Mouse (Mus musculus) MEL-GATA-1-ER (cell line): ENCODE results near the gene Tsc2.

Source experiments
- DNase-seq: peaks from one replicate; pipeline ENCODE4 v3.0.0-alpha.2; 2012; ENCODE audit warnings: low read depth; ENCODE audit errors: extremely low read depth

Tsc2 gene

DNA sequence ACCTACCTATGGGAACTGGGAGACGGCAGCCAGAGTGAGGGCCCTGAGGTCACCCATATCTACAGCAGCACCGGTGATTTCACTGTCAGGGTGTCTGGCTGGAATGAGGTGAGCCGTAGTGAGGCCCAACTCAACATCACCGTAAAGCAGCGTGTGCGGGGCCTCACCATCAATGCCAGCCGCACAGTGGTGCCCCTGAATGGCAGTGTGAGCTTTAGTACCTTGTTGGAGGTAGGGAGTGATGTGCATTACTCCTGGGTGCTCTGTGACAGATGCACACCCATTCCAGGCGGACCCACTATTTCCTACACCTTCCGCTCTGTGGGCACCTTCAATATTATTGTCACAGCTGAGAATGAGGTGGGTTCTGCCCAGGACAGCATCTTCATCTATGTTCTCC is 58.6 kb downstream of the Tsc2 start:
- no peak for DNase-seq

DNA sequence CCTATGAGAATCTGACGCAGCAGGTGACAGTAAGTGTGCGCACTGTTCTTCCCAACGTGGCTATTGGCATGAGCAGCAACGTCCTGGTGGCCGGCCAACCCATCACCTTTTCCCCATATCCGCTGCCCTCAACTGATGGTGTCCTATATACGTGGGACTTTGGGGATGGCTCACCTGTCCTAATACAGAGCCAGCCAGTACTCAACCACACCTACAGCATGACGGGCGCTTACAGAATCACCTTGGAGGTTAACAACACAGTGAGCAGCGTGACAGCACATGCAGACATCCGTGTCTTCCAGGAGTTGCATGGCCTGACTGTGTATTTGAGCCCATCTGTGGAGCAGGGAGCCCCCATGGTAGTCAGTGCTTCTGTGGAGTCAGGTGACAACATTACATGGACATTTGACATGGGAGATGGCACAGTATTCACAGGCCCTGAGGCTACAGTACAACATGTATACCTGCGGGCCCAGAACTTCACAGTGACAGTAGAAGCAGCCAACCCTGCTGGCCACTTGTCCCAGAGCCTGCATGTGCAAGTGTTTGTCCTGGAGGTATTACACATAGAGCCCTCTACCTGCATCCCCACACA is 59.7 kb downstream of the Tsc2 start:
- no peak for DNase-seq

DNA sequence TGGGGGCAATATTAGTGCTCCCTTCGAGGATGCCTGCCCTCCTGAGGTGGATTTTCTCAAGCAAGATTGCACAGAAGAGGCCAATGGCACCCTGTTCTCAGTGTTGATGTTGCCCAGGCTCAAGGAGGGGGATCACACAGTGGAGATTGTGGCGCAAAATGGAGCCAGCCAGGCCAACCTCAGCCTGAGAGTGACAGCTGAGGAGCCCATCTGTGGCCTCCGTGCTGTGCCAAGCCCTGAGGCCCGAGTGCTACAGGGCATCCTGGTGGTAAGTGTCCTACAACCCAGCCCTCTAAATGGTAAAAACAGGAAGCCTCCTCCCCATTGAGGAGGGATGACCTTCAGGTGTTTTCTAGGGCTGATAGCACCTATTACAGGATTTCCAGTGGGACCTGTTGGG is 62.6 kb downstream of the Tsc2 start:
- no peak for DNase-seq

DNA sequence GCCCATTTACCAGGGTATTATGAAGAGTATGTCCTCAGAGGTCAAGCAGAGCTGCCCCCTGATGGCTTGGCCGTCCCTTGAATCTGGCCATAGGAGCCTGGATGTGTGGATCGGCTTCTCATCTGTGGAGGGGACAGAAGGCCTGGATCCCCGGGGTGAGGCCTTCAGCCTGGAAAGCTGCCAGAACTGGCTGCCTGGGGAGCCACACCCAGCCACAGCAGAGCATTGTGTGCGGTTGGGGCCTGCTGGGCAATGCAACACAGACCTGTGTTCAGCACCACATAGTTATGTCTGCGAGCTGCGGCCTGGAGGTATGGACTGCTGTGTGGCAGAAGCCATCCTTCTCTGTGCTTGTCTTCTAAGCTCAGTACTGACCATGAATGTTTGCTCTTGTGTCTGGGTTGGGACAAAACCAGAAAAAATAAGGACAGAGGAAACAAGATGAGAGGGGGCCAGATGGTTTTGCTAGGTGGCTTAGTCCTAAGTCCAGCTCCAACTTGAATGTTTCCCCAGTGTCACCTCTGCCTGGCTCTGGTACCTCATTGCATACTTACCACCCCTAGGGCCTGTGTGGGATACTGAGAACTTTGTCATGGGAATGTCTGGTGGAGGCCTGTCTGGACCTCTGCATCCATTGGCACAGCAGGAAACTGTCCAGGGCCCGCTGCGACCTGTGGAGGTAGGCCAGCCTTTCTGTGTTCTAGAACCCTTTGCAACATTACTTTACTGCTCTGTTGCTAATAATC is 65.2 kb downstream of the Tsc2 start:
- peak; percentile 54 for DNase-seq

DNA sequence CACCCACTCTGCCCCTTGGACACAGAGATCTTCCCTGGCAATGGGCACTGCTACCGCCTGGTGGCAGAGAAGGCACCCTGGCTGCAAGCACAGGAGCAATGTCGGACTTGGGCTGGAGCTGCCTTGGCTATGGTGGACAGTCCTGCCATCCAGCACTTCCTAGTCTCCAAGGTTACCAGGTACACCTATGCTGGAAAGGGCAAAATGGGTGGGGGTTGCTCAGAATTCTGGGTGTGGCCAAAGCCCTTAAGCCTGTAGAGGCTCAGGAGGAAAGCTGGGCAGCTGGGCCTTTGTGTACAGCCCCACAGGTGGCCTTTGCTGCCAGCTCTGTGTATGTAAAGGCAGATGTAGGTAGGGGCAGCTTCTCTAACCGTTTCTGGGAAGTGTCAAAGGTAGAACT is 66.6 kb downstream of the Tsc2 start:
- no peak for DNase-seq

DNA sequence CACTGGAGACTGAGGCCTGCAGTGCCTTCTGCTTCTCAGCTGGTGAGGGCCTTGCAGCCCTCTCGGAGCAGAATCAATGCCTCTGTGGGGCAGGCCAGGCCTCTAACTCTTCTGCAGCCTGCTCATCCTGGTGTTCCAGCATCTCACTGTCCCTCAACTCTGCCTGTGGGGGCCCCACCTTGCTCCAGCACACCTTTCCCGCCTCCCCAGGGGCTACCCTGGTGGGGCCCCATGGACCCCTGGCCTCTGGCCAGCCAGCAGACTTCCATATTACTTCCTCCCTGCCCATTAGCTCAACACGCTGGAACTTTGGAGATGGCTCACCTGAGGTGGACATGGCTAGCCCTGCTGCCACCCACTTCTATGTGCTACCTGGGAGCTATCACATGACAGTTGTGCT is 67.3 kb downstream of the Tsc2 start:
- DNase-seq, result no peak

DNA sequence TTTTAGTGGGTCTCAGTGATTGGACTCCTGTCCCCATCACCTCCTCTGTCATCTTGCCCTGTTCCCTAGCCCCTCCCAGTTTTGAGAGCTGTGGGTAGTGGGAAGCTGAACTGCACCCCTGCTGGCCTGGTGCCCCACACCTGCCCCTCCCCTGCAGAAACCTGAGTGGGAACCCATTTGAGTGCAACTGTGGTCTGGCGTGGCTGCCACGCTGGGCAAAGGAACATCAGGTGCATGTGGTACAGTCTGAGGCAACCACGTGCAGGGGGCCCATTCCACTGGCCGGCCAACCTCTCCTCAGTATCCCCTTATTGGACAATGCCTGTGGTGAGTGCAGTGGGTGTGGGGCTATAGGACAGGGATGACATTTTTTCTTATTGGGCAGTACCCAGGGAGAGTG is 68.0 kb downstream of the Tsc2 start:
- DNase-seq, result no peak

DNA sequence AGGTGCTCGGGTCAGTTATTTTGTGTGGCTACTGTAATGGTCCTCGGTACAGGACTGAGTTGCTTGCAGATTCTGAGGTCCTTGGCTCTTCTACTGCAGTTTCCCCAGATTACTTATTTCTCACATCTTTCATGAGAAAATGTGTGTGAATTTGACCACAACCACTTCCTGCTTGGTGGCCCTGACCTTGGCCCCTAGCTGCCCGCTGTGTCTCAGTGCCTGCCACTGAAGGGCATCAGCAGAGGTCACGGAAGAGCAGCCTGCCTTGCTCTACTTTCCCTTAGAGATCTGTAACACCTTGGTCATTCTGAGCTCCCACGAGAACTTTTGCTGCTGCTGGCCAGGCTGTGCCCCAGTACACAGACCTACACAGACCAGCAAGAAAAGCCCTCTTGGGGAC is 68.8 kb downstream of the Tsc2 start:
- no peak for DNase-seq

DNA sequence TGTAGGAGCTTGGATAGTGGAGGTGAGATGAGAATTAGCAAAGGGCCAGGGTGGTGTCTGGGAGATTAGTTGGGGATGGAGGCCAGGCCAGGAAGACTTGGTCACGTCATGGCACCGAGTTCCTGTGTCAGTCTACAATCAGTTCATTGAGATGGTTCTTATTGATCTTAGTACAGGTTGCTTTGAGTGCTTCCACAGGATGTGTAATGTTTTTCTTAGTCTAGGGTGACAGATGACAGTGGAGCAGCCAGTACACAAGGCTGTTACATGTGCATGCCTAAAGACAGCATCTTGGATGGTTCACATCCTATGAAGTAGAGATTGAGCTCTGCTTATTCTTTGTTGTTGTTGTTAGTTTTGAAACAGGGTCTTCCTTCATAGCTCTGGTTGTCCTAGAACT is 70.8 kb downstream of the Tsc2 start:
- DNase-seq, result no peak

DNA sequence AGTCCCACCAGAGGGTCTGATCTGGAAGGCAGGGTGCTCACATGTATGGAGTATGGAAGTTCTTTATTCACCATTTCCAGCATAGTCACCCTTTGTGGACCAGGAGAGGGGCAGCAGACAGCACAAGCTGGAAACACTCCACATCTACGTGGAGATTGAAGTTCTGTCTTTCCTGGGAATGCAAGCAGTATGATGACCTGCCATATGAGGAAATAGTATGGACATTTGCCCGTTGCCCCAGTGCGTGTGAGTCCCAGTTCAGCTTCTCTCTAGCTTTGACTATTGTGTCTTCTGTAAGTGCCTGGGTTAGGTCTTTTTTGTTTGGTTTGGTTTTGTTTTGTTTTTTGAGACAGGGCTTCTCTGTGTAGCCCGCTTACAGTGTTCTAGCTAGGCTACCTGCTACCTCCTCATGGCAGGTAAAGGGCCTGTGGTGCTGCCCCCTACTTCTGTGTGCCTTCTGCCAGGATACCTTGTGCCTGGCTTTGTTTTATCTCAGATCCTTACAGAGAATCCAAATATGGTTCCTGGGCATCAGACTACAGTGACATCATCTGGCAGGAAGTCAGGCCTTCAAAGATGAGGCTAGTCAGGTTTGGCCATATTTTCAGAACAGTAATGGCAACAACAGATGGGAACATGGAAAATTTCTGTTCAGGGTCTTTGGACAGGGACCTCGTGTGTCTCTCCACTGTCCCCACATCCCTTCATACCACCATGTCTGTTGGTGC is 72.0 kb downstream of the Tsc2 start:
- no peak for DNase-seq

DNA sequence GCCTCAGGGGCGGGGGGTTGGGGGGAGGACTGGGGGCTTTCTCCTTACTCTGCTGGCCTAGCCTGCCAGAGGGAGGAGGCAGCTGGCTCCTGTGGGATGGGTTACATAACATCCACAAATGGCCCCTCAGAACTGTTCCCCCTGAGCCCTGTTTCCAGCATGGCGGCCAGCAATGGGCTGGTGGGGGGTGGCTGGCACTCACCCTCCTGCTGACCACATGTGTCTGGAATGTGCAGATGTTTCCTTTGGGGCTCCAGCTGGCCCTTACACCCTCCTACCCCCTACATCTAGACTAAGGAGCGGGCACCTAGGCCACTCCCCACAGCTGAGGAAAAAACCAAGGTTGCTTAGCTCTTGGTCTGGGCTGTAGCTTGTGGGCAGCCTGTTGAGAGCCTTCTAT is 73.3 kb downstream of the Tsc2 start:
- no peak for DNase-seq

DNA sequence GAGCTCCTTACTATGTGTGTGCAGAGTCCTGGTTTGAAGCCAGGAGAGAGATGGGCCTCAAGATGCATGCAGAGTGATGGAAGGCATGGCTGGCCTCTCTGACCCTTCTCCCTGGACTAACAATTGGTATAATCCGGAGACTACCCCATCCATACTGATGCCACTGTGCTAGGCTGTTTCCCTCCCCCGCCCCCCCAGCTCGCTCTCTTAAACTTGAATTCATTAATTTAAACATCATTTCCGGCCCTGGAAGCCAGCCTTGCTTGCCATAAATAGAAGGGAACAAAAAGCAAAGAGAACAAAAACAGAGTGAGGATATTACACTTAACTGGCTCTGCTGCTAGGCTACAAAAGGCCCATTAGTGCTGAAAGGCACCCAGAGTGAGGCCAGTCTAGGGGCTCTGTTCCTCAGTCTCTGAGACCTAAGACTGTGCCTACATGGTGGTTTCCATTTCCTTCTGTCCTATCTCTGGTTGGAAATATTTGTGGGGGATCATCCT is 73.8 kb downstream of the Tsc2 start:
- DNase-seq, result no peak

DNA sequence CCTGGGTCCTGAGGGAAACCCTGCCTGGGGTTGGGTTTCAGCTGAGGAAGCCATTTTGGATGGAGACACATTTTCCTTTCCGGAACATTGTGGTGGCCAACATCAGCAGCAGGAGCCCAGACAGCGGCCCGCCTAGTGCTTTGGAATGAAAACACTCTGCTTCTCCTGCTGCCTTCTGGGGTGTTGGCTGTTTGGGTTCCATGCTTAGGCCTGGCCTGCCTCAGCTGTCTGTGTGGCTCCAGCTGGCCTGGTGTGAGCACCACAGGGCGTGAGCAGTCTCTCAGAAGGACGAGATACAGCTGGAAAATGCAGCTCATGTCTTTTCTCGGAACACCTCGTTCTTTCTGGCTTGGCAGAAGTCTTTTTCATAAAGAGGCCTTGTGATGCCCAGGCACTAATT is 75.3 kb downstream of the Tsc2 start:
- no peak for DNase-seq

DNA sequence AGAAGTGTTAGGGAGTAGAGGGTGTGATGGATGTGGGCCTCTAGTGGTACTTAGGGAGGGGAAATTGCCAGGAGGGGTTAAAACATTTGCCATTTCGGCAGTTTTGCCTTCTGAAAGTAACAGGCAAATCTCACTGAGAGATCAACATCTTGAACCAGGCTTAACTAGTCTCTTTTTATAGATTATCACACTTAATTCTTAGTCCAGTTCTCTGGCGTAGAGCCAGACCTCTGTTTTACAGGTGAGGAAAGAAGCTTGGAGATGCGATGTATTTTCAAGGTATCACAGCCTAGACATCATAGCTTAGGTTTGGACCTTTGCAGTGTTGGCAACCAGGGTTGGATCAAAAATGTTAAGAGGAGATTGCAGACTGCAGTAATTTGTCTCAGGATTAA is 81.4 kb downstream of the Tsc2 start:
- no peak for DNase-seq

DNA sequence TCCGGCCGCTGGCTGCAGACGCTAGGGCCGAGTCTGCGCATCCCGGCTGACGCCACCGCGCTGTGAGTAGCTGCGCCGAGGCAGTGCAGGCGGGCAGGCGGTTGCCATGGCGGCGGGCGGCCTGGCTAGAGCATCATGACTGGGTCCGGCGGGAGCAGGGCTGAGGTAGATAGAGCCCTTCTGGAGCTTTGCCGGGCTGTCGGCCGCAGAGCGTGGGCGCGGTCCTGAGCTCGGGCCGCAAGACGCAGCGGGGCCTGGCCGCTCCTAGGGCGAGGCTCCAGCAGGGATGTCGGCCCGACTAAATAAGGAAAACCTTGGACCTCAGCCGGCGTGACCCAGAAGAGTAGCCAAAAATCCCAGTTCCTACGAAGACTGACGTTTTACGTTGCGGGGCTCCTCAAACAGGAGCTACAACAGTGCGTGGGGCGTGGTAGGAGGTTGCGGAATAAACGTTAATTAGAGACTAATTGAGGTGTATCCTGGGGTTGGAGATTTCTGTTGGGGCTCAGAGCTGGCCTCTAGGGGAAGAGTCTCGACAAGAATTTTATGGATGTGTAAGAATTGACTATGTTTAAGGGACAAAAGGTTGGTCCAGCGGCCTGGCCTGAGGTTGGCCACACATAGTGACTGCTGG is 81.9 kb downstream of the Tsc2 start:
- DNase-seq, result no peak

DNA sequence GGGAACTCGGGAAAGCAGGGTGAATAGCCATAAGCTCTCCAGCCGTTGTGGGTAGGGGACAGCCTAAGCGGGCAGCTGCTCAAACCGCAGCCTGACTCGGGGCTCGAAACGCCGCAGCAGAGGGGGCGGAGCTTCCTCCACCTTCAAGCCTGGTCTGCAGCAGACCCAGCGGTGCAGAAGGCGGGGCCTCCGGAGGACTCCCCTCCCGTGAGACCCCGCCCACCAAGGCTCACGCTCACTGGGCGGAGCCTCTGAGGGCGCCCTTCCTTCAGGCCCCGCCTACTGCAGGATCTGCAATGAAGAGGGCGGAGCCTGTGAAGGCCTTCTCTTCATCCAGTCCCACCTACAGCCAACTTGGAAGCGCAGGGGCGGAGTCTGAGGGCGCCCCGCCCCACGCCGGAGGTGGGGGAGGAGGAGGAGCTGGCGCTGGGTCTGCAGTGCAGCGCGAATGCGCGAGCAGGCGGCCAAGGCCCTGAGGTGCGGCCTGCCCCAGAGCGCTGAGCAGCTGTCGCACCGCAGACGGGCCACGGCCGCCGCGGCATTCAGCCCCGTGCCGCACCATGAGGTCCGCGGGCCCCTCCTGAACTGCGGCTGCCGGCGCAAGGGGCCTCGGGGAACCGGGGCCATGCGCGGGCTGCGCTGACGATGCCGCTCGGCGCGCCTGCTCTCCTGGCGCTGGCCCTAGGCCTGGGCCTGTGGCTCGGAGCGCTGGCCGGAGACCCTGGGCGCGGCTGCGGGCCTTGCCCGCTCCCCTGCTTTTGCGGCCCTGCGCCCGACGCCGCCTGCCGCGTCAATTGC is 82.6 kb downstream of the Tsc2 start, which contains the start of gene Pkd1:
Pkd1 (plus strand) TSS at position 217 of the 798 bp plus-strand sequence.
- peak; percentile 92 for DNase-seq

DNA sequence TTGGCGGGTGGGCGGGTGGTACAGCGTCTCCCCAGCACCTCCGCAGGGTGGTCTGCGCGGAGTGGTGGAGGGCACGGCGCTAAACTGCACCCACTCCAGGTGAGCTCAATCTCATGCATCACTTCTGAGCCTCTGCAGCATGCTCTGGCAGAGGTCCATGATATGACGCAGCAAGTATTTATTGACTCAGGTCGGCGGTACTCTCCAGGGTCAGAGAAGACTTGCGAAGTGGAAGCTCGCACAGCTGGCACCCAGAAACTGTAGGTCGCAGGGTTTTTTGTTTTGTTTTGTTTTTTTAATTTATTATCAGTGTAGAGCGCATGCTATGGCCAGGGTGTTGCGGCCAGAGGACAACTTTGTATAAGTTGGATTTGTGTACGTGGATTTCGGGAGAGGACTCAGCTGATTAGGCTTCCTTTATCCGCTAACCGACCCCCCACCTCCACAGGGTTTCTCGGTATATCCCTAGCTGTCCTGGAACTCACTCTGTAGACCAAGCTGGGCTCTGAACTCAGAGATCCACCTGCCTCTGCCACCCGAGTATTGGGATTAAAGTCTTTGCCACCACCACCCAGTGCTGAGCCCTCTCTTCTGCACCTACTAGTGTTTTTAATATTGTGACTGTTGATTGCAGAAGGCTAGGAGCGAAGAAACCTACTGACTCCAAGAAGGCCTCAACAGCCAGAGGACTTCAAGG is 83.4 kb downstream of the Tsc2 start:
- no peak for DNase-seq

DNA sequence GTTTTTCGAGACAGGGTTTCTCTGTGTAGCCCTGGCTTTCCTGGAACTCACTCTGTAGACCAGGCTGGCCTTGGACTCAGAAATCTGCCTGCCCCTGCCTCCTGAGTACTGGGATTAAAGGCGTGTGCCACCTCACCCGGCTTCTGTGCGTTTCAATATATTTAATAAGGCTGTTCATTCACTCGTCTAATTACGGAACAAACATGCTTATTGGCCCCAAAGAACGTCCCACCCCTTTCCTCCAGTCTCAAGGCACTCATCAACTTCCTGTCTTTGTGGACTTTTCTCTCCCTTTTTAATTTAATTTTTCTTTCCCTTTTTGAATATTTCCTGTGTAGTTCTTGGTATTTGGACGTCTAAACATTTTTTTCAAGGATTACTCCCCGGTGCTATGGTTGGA is 84.0 kb downstream of the Tsc2 start:
- peak; percentile 80 for DNase-seq

DNA sequence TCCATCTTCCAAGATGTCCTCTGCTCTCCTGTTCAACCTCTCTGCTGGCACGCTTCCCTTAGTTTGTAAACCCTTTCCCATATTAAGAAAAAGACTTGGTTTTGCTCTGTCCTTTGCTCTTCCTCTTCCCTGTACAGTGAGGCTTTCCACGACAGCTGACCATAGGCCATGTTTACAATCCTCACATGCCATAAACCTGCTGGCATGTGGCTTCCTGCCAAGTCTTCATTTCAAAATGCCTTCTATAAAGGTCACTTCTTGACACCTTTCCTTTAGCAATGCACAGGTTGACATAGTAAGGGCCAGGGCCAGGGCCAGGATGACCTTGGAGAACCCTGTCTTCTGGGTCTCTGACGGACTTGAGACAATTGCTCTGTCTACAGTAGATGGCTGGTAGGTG is 86.2 kb downstream of the Tsc2 start:
- DNase-seq, result no peak
